Mouse (Mus musculus) heart, embryonic 12.5 days (tissue): ENCODE data around the gene Pde3a. TPM values are rescaled to one million over a fixed set of nuclear protein-coding genes. Genes with fewer than 3 reads are reported as not detected.

ENCODE experiments used
- ATAC-seq: fragments of 200-750 bp; cut with Nextera tagmentation; 2 replicates; pipeline ENCODE4 v1.8.0; 2017; ENCODE audit warnings: moderate TSS enrichment, moderate library complexity; ENCODE audit not compliant: insufficient number of reproducible peaks, low FRiP score
- H3K27ac ChIP-seq: fragments of 300-500 bp; sonication (generic); 2 replicates; pipeline ENCODE4 v1.5.1; 2016; ENCODE audit warnings: mild to moderate bottlenecking, moderate library complexity; ENCODE audit not compliant: poor library complexity, severe bottlenecking
- H3K27me3 ChIP-seq: fragments of 300-500 bp; sonication (generic); replicated peaks from 2 replicates; pipeline ENCODE4 v1.6.1; 2016; ENCODE audit warnings: mild to moderate bottlenecking, moderate library complexity
- H3K36me3 ChIP-seq: fragments of 300-500 bp; sonication (generic); 2 replicates; pipeline ENCODE4 v1.6.1; 2016; ENCODE audit warnings: mild to moderate bottlenecking, moderate library complexity
- H3K4me1 ChIP-seq: fragments of 300-500 bp; sonication (generic); replicated peaks from 2 replicates; pipeline ENCODE4 v1.6.1; 2016; ENCODE audit warnings: mild to moderate bottlenecking
- H3K4me2 ChIP-seq: fragments of 300-500 bp; sonication (generic); 2 replicates; pipeline ENCODE4 v1.6.1; 2016; ENCODE audit warnings: mild to moderate bottlenecking, moderate library complexity
- H3K4me3 ChIP-seq: fragments of 300-500 bp; sonication (generic); 2 replicates; pipeline ENCODE4 v1.5.1; 2016; ENCODE audit warnings: mild to moderate bottlenecking
- H3K9ac ChIP-seq: fragments of 300-500 bp; sonication (generic); 2 replicates; pipeline ENCODE4 v1.6.1; 2016; ENCODE audit warnings: mild to moderate bottlenecking, moderate library complexity
- H3K9me3 ChIP-seq: fragments of 300-500 bp; sonication (generic); replicated peaks from 2 replicates; pipeline ENCODE4 v1.6.1; 2016; ENCODE audit warnings: mild to moderate bottlenecking, moderate library complexity
- WGBS: fragments of 180-500 bp; shearing (Covaris S2); methylation state at CpG from one replicate; pipeline ENCODE4 v1.1.7; 2016; 5-methylcytosine and 5-hydroxymethylcytosine counted together
- polyA plus RNA-seq: library from polyadenylated mRNA; unstranded; fragments of >200 nt; fragmentation: Nextera tagmentation; extraction: Ambion mirVana; gene quantifications from 2 replicates; pipeline ENCODE4 v1.2.1, GENCODE M21; 2016

Gene Pde3a
- polyA plus RNA-seq, 1 experiment from 2014 or later = 12.2 TPM

DNA sequence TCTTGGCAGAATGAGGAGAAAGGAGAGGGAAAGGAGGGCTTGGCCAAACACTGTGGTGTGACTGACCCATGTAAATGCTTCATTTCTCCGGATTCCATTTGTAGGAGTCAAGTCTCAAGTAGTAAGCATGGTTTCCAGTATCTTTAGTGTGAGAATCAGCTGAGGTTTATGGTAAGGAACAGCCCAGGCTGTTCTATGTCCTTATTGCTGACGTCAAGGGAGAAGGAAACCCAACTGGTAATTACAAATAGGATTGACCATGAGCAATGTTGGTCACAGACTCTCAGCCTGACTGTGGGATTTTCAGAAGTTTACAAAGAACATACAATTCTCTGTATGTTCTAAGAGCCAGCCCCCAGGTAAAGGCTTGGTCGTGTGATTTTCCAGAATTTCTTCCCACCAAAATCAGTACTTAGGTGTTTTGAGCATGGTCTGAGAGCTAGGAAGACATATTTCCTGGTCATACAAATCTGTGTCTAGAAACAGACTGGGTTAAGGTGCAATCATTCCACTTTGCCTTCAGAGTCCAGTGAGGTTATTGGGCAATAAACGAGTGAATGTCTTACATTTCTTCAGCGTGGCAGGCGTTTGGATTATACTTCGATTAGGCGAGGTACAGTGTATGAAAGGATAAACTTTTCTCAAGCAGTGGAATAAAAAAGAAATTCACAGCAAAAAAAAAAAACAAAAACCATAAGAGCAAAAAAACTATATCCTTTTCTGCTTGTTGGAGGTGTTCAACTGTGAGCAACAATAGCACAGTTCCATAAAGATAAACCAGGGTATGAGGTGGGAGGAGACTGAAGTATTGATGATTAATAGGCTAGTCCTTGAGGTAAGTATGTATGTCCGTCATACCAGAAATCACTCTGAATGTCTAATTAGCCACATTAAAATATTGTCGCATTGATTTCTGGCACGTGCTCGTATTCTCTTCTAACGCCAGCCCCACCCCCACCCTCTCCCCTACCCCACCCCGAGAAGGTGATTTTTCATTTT is 53.0 kb downstream of the Pde3a start:
- H3K9ac ChIP-seq = no peak overlapping the region
- no peak overlapping the region for H3K4me3 ChIP-seq
- peaks cover 6% of the 10 kb centered on the region; the same call in 1 of the 2 replicates for H3K36me3 ChIP-seq
- 0 out of 2 replicates have a peak, but pooled peaks cover 9% of the 10 kb centered on the region for H3K4me1 ChIP-seq
- ATAC-seq = no peak
- no peak overlapping the region for H3K4me2 ChIP-seq
- no peaks in the 10 kb centered on the region for H3K27me3 ChIP-seq
- WGBS = 88% methylated on average over 14 of the region's 14 CpGs
- no peaks in the 10 kb centered on the region for H3K9me3 ChIP-seq
- no peak overlapping the region for H3K27ac ChIP-seq

- Histone ChIP-seq H3K27me3 (no peaks in the 10 kb centered on the region), H3K4me1 (peaks cover 12% of the 10 kb centered on the region; the same call in 1 of the 2 replicates), H3K9ac (no peak overlapping the region), H3K4me3 (no peak overlapping the region), H3K36me3 (peaks cover 6% of the 10 kb centered on the region; the same call in 1 of the 2 replicates), H3K4me2 (no peak overlapping the region), H3K9me3 (no peaks in the 10 kb centered on the region), H3K27ac (no peak overlapping the region)
- 80% methylated on average over 4 of the region's 4 CpGs for WGBS
- no peak for ATAC-seq
These were observed 53.8 kb downstream of the Pde3a start for GRCm38 (mm10) chr6:141302842-141303241.

DNA sequence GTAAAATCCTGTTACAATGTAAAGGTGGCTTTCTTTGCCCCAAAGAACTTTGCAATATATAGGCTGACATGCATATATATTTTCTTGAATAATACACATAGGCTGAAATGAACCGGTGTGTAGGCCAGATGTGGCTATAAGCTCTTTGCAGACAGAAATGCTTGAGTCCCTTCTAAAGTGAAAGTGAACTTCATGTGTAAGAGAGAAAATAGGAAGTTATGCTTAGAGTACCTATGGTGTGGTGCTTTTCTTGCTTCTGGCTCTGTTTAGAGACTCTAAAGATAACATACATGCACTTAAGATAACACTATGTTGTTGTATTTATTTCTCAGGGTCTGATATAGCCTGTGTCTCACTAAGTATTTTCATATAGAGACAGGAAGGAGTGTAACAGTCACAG is 58.3 kb downstream of the Pde3a start:
- Histone ChIP-seq H3K4me1 (peaks cover 32% of the 10 kb centered on the region), H3K4me3 (no peak overlapping the region), H3K9ac (no peak overlapping the region), H3K36me3 (0 out of 2 replicates have a peak, but pooled peaks cover 2% of the 10 kb centered on the region), H3K27me3 (no peaks in the 10 kb centered on the region), H3K9me3 (no peaks in the 10 kb centered on the region), H3K4me2 (no peak overlapping the region), H3K27ac (no peak overlapping the region)
- WGBS = 81% methylated on average over 1 of the region's 1 CpGs
- ATAC-seq = no peak

- H3K27ac ChIP-seq = no peak overlapping the region
- no peak overlapping the region for H3K9ac ChIP-seq
- no peaks in the 10 kb centered on the region for H3K27me3 ChIP-seq
- H3K9me3 ChIP-seq = no peaks in the 10 kb centered on the region
- no peak for ATAC-seq
- H3K4me2 ChIP-seq = no peak overlapping the region
- no peak overlapping the region for H3K4me3 ChIP-seq
- 61% methylated on average over 2 of the region's 2 CpGs for WGBS
- peaks cover 32% of the 10 kb centered on the region for H3K4me1 ChIP-seq
- H3K36me3 ChIP-seq = 0 out of 2 replicates have a peak, but pooled peaks cover 2% of the 10 kb centered on the region
These were observed 59.4 kb downstream of the Pde3a start for GRCm38 (mm10) chr6:141308451-141308850.

DNA sequence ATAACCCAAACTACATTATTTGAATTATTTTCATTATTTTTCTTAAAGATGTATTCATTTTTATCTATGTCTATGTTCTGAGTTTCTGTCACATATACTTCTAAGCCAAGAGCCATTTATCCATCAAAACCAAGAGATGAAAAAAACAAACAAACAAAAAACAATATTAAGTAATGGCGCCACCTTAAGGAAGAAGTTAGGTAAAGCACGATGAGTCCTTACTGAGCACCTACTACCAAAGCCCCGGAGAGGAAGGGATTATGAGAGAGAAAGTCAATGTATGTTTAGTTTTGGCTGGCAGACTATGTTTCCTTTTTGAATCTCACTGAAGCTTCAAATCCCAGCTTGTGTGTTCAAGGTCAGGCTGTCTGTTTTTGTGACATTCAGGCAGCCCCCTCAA is 60.8 kb downstream of the Pde3a start:
- Histone ChIP-seq H3K4me1 (peaks cover 32% of the 10 kb centered on the region), H3K36me3 (peaks cover 8% of the 10 kb centered on the region; the same call in 1 of the 2 replicates), H3K4me2 (no peak overlapping the region), H3K27ac (0 out of 2 replicates have a peak overlapping the region, but pooled peaks have one; percentile 29), H3K4me3 (no peak overlapping the region), H3K27me3 (no peaks in the 10 kb centered on the region), H3K9me3 (0 out of 2 replicates have a peak, but pooled peaks cover under 1% of the 10 kb centered on the region), H3K9ac (no peak overlapping the region)
- 38% methylated on average over 3 of the region's 3 CpGs for WGBS
- no peak for ATAC-seq

DNA sequence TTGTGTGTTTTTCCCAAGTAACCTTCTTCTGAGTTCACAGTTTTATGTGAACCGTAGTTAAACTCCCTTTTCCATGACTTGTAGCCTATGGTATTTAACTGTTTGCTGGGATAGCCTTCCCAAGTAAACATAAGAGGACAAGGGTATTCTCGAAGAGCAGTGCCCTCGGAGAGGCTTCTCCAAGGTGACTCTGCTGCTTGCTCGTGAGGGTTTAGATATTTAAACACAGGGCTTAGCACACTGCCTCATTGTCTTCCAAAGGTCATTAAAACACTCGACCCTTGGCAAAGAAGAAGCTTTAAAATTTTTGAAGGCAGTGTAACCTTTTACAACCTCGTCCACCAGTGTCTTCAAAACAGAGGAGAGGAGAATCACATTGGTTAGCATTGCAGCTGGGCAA is 61.3 kb downstream of the Pde3a start:
- no peak for ATAC-seq
- peak overlapping the region; percentile 29; the same call in 1 of the 2 replicates for H3K27ac ChIP-seq
- no peak overlapping the region for H3K9ac ChIP-seq
- no peaks in the 10 kb centered on the region for H3K27me3 ChIP-seq
- H3K4me3 ChIP-seq = no peak overlapping the region
- WGBS = 39% methylated on average over 6 of the region's 6 CpGs
- H3K36me3 ChIP-seq = peaks cover 12% of the 10 kb centered on the region; the same call in 1 of the 2 replicates
- H3K9me3 ChIP-seq = 0 out of 2 replicates have a peak, but pooled peaks cover 4% of the 10 kb centered on the region
- H3K4me1 ChIP-seq = peaks cover 30% of the 10 kb centered on the region
- no peak overlapping the region for H3K4me2 ChIP-seq

DNA sequence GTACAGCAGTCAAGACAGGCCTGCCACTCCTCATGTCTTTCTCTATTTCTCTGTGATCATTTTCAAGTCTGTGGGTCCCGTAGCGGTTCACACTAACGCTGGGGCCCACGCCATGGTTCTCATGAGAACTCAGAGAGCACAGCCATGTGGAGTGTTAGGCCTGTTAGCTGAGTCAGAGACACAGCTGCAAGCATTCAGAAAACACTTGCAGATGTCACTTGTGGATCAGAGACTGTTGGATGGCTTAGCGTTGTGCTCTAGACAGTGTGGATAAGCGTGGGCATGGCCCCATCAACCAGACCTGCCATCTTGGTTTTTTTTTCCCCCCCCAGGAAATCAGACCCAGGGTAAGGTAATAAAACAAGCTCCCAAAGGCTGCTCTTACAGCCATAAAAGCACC is 62.5 kb downstream of the Pde3a start:
- Histone ChIP-seq H3K4me2 (no peak overlapping the region), H3K4me1 (peaks cover 28% of the 10 kb centered on the region), H3K36me3 (peaks cover 16% of the 10 kb centered on the region; the same call in 1 of the 2 replicates), H3K9me3 (0 out of 2 replicates have a peak, but pooled peaks cover 4% of the 10 kb centered on the region), H3K27me3 (no peaks in the 10 kb centered on the region), H3K9ac (no peak overlapping the region), H3K4me3 (no peak overlapping the region), H3K27ac (no peak overlapping the region)
- ATAC-seq = no peak
- 79% methylated on average over 6 of the region's 6 CpGs for WGBS

GRCm38 (mm10) chr6:141313112-141313511 is 64.0 kb downstream of the Pde3a start:
- Histone ChIP-seq H3K9me3 (0 out of 2 replicates have a peak, but pooled peaks cover 4% of the 10 kb centered on the region), H3K4me3 (no peak overlapping the region), H3K27me3 (no peaks in the 10 kb centered on the region), H3K27ac (no peak overlapping the region), H3K9ac (no peak overlapping the region), H3K4me2 (no peak overlapping the region), H3K4me1 (peaks cover 27% of the 10 kb centered on the region), H3K36me3 (peaks cover 16% of the 10 kb centered on the region; the same call in 1 of the 2 replicates)
- 90% methylated on average over 4 of the region's 4 CpGs for WGBS
- ATAC-seq = no peak

DNA sequence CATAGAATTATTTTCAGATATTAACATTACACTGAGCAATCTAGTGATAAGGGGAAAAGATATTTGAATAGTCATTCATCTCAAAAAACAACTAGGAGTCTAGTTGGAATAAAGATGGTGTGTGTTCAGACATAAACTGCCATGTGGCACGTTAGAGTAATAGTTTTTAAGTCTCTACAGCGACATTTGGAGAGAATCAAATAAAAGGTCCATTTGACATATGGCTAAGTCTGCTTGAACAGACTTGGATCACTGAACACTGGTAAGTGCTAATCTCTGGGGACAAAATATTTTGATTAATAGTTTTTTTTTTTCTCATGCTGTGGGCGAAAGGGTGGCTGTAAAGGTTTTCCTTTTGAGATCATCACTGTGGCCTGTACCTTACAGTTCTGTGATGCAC is 69.4 kb downstream of the Pde3a start:
- WGBS = 82% methylated on average over 3 of the region's 3 CpGs
- ATAC-seq = no peak
- H3K9me3 ChIP-seq = 0 out of 2 replicates have a peak, but pooled peaks cover 4% of the 10 kb centered on the region

DNA sequence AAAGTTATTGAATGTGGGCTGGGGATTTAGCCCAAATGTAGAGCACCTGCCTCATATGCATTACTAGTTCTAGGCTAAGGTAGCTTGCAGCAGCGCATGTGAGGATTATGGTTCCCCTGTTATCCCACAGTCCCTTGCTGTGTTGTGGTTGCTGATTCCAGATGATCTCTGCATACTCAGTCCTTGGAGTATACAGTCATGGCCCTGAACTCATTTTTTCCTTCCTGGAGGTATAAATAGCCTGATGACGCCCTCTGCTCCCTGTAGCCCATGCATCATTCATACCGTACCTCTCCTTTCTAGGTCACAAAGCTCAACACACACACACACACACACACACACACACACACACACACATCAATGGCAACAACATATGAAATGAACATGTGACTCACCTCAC is 72.2 kb downstream of the Pde3a start:
- Histone ChIP-seq H3K4me1 (peaks cover 28% of the 10 kb centered on the region), H3K36me3 (no peaks in the 10 kb centered on the region), H3K4me2 (no peak overlapping the region), H3K9me3 (no peaks in the 10 kb centered on the region), H3K4me3 (no peak overlapping the region), H3K27ac (no peak overlapping the region), H3K9ac (no peak overlapping the region), H3K27me3 (no peaks in the 10 kb centered on the region)
- 62% methylated on average over 3 of the region's 3 CpGs for WGBS
- no peak for ATAC-seq

More for the DNA sequence above, 69.4 kb downstream of the Pde3a start:
- Histone ChIP-seq H3K4me1 (peaks cover 28% of the 10 kb centered on the region), H3K4me3 (no peak overlapping the region), H3K4me2 (no peak overlapping the region), H3K9ac (no peak overlapping the region), H3K27me3 (no peaks in the 10 kb centered on the region), H3K36me3 (peaks cover 14% of the 10 kb centered on the region; the same call in 1 of the 2 replicates), H3K27ac (no peak overlapping the region)

DNA sequence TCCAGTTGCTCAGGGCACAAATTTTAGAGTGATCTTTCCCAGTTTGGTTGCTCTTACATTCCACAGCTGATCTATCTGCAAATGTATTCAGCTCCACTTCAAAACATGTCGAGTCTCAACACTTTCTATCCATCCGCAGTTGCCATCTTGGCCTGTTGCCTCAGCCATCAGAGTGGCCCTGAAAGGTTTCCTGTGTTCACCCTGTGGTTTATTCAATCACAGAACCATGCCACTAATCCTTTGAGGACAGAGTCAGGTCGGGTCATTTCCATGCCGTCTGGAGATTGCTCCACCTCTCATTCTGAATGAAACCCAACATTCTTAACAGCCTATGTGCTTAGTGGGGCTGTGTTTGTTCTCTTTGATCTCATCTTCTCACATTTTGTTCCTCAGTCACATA is 73.9 kb downstream of the Pde3a start:
- Histone ChIP-seq H3K36me3 (no peaks in the 10 kb centered on the region), H3K27ac (no peak overlapping the region), H3K4me2 (no peak overlapping the region), H3K27me3 (no peaks in the 10 kb centered on the region), H3K9me3 (no peaks in the 10 kb centered on the region), H3K4me1 (peaks cover 22% of the 10 kb centered on the region), H3K4me3 (no peak overlapping the region), H3K9ac (no peak overlapping the region)
- no peak for ATAC-seq
- 51% methylated on average over 4 of the region's 4 CpGs for WGBS
